Mouse (Mus musculus): ENCODE data around the gene Pard3b. TPM values are rescaled to one million over a fixed set of nuclear protein-coding genes. Genes with fewer than 3 reads are reported as not detected.

Pard3b gene
- polyA plus RNA-seq, 1 experiment from 2014 or later: 15.4 TPM

- no peaks in the 10 kb centered on the region for H3K9me3 ChIP-seq (ENCODE audit: control insufficient read depth, low read length)
- ATAC-seq (replicated peaks; ENCODE audit: low FRiP score) (peak; percentile 81), DNase-seq (ENCODE audit: low spot score) (no peak)
- no peaks in the 10 kb centered on the region for H3K27me3 ChIP-seq (ENCODE audit: control insufficient read depth, insufficient read depth, low read length)
- no peaks in the 10 kb centered on the region for H3K36me3 ChIP-seq (ENCODE audit: control insufficient read depth, insufficient read depth, low read length)
- H3K9ac ChIP-seq (ENCODE audit: low read length): no peak overlapping the region
- H3K4me1 ChIP-seq (replicated peaks; ENCODE audit: control insufficient read depth, insufficient read depth, low read length): peaks cover 5% of the 10 kb centered on the region; the same call in 1 of the 2 replicates
- H3K4me3 ChIP-seq (ENCODE audit: low read depth, low read length): no peak overlapping the region
- no peak overlapping the region for H3K27ac ChIP-seq (ENCODE audit: low read depth, low read length)
- no peak overlapping the region for H3K4me2 ChIP-seq (ENCODE audit: low read depth, low read length, severe bottlenecking)
- 22% methylated on average over 3 of the region's 3 CpGs for WGBS
Observed at GRCm38 (mm10) chr1:61997711-61998110, 359.1 kb downstream of the Pard3b start.

- no peak overlapping the region for H3K4me2 ChIP-seq (ENCODE audit: low read depth, low read length, severe bottlenecking)
- DNase-seq (ENCODE audit: low spot score) (no peak), ATAC-seq (replicated peaks; ENCODE audit: low FRiP score) (no peak)
- H3K4me1 ChIP-seq (replicated peaks; ENCODE audit: control insufficient read depth, insufficient read depth, low read length): no peaks in the 10 kb centered on the region; the same call in 1 of the 2 replicates
- 65% methylated on average over 2 of the region's 2 CpGs for WGBS
- H3K27ac ChIP-seq (ENCODE audit: low read depth, low read length): no peak overlapping the region
- no peaks in the 10 kb centered on the region for H3K27me3 ChIP-seq (ENCODE audit: control insufficient read depth, insufficient read depth, low read length)
- H3K9me3 ChIP-seq (ENCODE audit: control insufficient read depth, low read length): no peaks in the 10 kb centered on the region
- H3K36me3 ChIP-seq (ENCODE audit: control insufficient read depth, insufficient read depth, low read length): no peaks in the 10 kb centered on the region
- no peak overlapping the region for H3K9ac ChIP-seq (ENCODE audit: low read length)
- no peak overlapping the region for H3K4me3 ChIP-seq (ENCODE audit: low read depth, low read length)
Observed at GRCm38 (mm10) chr1:62008811-62009210, 370.2 kb downstream of the Pard3b start.

- Histone ChIP-seq H3K4me3 (ENCODE audit: low read depth, low read length) (no peak overlapping the region), H3K4me2 (ENCODE audit: low read depth, low read length, severe bottlenecking) (no peak overlapping the region), H3K4me1 (replicated peaks; ENCODE audit: control insufficient read depth, insufficient read depth, low read length) (peaks cover 2% of the 10 kb centered on the region; the same call in 1 of the 2 replicates), H3K27ac (ENCODE audit: low read depth, low read length) (no peak overlapping the region), H3K27me3 (ENCODE audit: control insufficient read depth, insufficient read depth, low read length) (no peaks in the 10 kb centered on the region), H3K36me3 (ENCODE audit: control insufficient read depth, insufficient read depth, low read length) (no peaks in the 10 kb centered on the region), H3K9ac (ENCODE audit: low read length) (no peak overlapping the region), H3K9me3 (ENCODE audit: control insufficient read depth, low read length) (no peaks in the 10 kb centered on the region)
- ATAC-seq (replicated peaks; ENCODE audit: low FRiP score): no peak
- no peak for DNase-seq (ENCODE audit: low spot score)
- 74% methylated on average over 4 of the region's 4 CpGs for WGBS
Observed at GRCm38 (mm10) chr1:62011712-62012111, 373.1 kb downstream of the Pard3b start.

DNA sequence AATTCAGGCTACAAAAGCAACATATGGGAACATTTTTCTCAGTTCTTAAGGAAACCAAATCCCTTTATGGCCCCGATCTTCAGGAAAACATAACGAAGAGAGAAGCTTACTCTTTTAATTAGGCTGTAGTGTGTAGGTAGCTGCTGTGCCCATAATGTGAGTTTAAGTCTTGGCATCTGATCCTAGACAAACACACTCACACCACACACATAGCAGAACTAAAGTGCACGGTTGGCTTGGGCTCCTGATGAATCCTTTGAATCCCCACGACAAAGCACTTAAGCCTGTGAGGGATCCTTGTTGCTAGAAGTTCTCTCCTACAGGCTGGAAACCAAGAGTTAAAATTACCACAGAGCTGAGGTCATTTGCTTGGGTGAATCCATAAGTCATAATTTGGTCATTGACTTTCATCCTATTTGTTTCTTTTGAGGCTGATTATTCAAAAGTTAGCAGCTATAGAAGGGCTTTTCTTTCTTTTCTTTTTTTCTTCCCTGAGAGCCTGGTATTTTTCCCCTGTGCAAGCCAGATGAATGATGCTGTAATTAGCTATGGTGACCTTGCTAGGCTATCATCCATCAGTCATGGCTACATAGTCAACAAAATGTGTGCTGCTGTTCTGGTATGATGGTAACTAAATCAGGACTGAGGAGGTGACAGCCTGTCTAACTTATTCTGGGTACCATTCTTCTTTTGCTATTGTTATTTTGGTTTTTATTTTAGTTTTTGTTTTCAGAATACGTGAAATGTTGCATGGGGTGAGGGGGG is 378.1 kb downstream of the Pard3b start:
- Histone ChIP-seq H3K4me1 (replicated peaks; ENCODE audit: control insufficient read depth, insufficient read depth, low read length) (peaks cover 10% of the 10 kb centered on the region; the same call in 1 of the 2 replicates), H3K9me3 (ENCODE audit: control insufficient read depth, low read length) (no peaks in the 10 kb centered on the region), H3K27ac (ENCODE audit: low read depth, low read length) (no peak overlapping the region), H3K9ac (ENCODE audit: low read length) (no peak overlapping the region), H3K36me3 (ENCODE audit: control insufficient read depth, insufficient read depth, low read length) (no peaks in the 10 kb centered on the region), H3K27me3 (ENCODE audit: control insufficient read depth, insufficient read depth, low read length) (no peaks in the 10 kb centered on the region), H3K4me3 (ENCODE audit: low read depth, low read length) (no peak overlapping the region), H3K4me2 (ENCODE audit: low read depth, low read length, severe bottlenecking) (no peak overlapping the region)
- 7% methylated on average over 5 of the region's 5 CpGs for WGBS
- ATAC-seq (replicated peaks; ENCODE audit: low FRiP score) (no peak), DNase-seq (ENCODE audit: low spot score) (no peak)

GRCm38 (mm10) chr1:62018276-62018675 is 379.7 kb downstream of the Pard3b start:
- Histone ChIP-seq H3K36me3 (ENCODE audit: control insufficient read depth, insufficient read depth, low read length) (no peaks in the 10 kb centered on the region), H3K4me3 (ENCODE audit: low read depth, low read length) (no peak overlapping the region), H3K4me1 (replicated peaks; ENCODE audit: control insufficient read depth, insufficient read depth, low read length) (peaks cover 10% of the 10 kb centered on the region; the same call in 1 of the 2 replicates), H3K9me3 (ENCODE audit: control insufficient read depth, low read length) (no peaks in the 10 kb centered on the region), H3K27ac (ENCODE audit: low read depth, low read length) (no peak overlapping the region), H3K27me3 (ENCODE audit: control insufficient read depth, insufficient read depth, low read length) (no peaks in the 10 kb centered on the region), H3K4me2 (ENCODE audit: low read depth, low read length, severe bottlenecking) (no peak overlapping the region), H3K9ac (ENCODE audit: low read length) (no peak overlapping the region)
- ATAC-seq (replicated peaks; ENCODE audit: low FRiP score) (no peak), DNase-seq (ENCODE audit: low spot score) (no peak)
- WGBS: 23% methylated on average over 5 of the region's 5 CpGs

GRCm38 (mm10) chr1:62019743-62020142 is 381.1 kb downstream of the Pard3b start:
- H3K4me1 ChIP-seq (replicated peaks; ENCODE audit: control insufficient read depth, insufficient read depth, low read length): peaks cover 9% of the 10 kb centered on the region; the same call in 1 of the 2 replicates

GRCm38 (mm10) chr1:62041718-62042117 is 403.1 kb downstream of the Pard3b start:
- DNase-seq (ENCODE audit: low spot score) (no peak), ATAC-seq (replicated peaks; ENCODE audit: low FRiP score) (no peak)
- no peaks in the 10 kb centered on the region for H3K9me3 ChIP-seq (ENCODE audit: control insufficient read depth, low read length)
- WGBS: 82% methylated on average over 3 of the region's 3 CpGs
- H3K4me2 ChIP-seq (ENCODE audit: low read depth, low read length, severe bottlenecking): no peak overlapping the region
- no peak overlapping the region for H3K4me3 ChIP-seq (ENCODE audit: low read depth, low read length)
- no peak overlapping the region for H3K27ac ChIP-seq (ENCODE audit: low read depth, low read length)
- no peaks in the 10 kb centered on the region for H3K27me3 ChIP-seq (ENCODE audit: control insufficient read depth, insufficient read depth, low read length)
- H3K9ac ChIP-seq (ENCODE audit: low read length): no peak overlapping the region
- no peaks in the 10 kb centered on the region for H3K4me1 ChIP-seq (replicated peaks; ENCODE audit: control insufficient read depth, insufficient read depth, low read length)
- no peaks in the 10 kb centered on the region for H3K36me3 ChIP-seq (ENCODE audit: control insufficient read depth, insufficient read depth, low read length)

More at GRCm38 (mm10) chr1:62019743-62020142, 381.1 kb downstream of the Pard3b start:
- H3K4me2 ChIP-seq (ENCODE audit: low read depth, low read length, severe bottlenecking): no peak overlapping the region
- ATAC-seq (replicated peaks; ENCODE audit: low FRiP score) (no peak), DNase-seq (ENCODE audit: low spot score) (no peak)
- no peak overlapping the region for H3K9ac ChIP-seq (ENCODE audit: low read length)
- no peaks in the 10 kb centered on the region for H3K27me3 ChIP-seq (ENCODE audit: control insufficient read depth, insufficient read depth, low read length)
- no peak overlapping the region for H3K27ac ChIP-seq (ENCODE audit: low read depth, low read length)
- no peaks in the 10 kb centered on the region for H3K36me3 ChIP-seq (ENCODE audit: control insufficient read depth, insufficient read depth, low read length)
- no peaks in the 10 kb centered on the region for H3K9me3 ChIP-seq (ENCODE audit: control insufficient read depth, low read length)
- H3K4me3 ChIP-seq (ENCODE audit: low read depth, low read length): no peak overlapping the region

DNA sequence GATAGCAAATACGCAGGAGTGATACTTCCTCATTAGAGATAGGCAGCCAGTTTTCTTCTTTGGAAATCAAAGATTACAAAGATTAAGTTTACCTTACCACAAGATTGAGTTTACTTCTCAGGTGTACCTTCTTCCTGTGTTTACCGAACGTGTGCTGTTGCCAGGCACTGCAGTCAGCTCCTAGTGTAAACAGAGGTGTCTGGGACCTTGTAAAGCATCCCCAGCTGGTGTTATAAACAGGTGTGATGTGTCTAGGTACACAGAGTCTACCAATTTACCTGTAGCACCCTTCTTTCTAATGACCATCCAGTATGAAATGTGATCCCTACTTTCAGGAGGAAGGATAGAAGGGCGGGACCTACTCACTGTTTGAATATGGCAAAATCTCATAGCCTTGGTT is 410.0 kb downstream of the Pard3b start:
- 91% methylated on average over 4 of the region's 4 CpGs for WGBS
- Histone ChIP-seq H3K9me3 (ENCODE audit: control insufficient read depth, low read length) (no peaks in the 10 kb centered on the region), H3K9ac (ENCODE audit: low read length) (no peak overlapping the region), H3K27ac (ENCODE audit: low read depth, low read length) (no peak overlapping the region), H3K4me1 (replicated peaks; ENCODE audit: control insufficient read depth, insufficient read depth, low read length) (peaks cover 2% of the 10 kb centered on the region; the same call in 1 of the 2 replicates), H3K27me3 (ENCODE audit: control insufficient read depth, insufficient read depth, low read length) (no peaks in the 10 kb centered on the region), H3K4me2 (ENCODE audit: low read depth, low read length, severe bottlenecking) (no peak overlapping the region), H3K4me3 (ENCODE audit: low read depth, low read length) (no peak overlapping the region), H3K36me3 (ENCODE audit: control insufficient read depth, insufficient read depth, low read length) (no peaks in the 10 kb centered on the region)
- DNase-seq (ENCODE audit: low spot score) (no peak), ATAC-seq (replicated peaks; ENCODE audit: low FRiP score) (no peak)

Measured in forebrain, embryonic 11.5 days (tissue).